Mouse (Mus musculus): ENCODE measurements at regions not wholly inside any gene's neighbourhood (a gene's known extent, or its start where the extent isn't known, plus 50 kb on each side); places are given as distances from the start of the nearest gene placed in this dataset.
A peak's percentile ranks its signal among the peaks of the same experiment; 100 is the strongest.

DNA sequence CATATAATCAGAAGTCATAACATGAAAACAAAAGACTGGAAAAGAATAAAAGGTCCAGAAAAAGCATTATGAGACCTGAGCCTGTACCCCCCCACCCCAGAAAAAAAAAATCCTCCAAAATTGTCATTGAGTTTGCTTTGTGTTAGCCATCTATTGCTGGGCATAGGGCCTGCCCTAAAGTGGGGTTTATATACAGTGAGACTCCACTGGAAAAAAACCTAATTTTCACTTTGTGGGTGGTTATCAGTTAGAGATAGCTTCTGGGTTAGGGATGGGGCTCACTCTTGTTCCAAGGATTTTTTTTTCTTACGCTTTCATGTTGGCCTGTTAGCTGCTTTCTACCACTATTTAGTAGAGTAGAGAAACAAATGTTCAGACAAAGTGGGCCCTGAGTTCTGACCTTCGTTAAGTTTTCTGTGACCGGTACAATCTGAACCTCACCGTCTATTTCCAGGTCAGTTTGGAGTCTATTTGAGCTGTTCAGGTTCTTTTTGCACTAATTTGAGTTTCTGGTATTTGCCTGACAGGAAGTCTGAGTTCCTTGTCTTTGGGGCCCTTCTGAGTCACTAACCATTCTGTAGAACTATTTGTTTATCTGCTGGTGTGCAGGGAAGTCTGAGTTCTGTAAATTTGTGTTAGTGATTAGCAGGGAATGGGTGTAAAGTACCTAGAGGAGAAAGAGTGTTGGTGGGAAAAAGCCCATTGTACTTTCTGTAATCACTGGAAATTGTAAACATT lies 208.1 kb downstream of the Parm1 start:
- ATAC-seq (ENCODE audit: insufficient number of reproducible peaks, low FRiP score) = no peak
- H3K36me3 ChIP-seq = no peaks in the 10 kb centered on the region
- WGBS = 45% methylated on average over 4 of the region's 4 CpGs
- no peaks in the 10 kb centered on the region for H3K9me3 ChIP-seq (replicated peaks)
- no peak overlapping the region for H3K9ac ChIP-seq
- H3K4me3 ChIP-seq = no peak overlapping the region
- peaks cover 25% of the 10 kb centered on the region for H3K4me1 ChIP-seq (replicated peaks)
- no peak overlapping the region for H3K27ac ChIP-seq (ENCODE audit: poor library complexity, severe bottlenecking)
- H3K27me3 ChIP-seq (replicated peaks) = no peaks in the 10 kb centered on the region
- no peak overlapping the region for H3K4me2 ChIP-seq

DNA sequence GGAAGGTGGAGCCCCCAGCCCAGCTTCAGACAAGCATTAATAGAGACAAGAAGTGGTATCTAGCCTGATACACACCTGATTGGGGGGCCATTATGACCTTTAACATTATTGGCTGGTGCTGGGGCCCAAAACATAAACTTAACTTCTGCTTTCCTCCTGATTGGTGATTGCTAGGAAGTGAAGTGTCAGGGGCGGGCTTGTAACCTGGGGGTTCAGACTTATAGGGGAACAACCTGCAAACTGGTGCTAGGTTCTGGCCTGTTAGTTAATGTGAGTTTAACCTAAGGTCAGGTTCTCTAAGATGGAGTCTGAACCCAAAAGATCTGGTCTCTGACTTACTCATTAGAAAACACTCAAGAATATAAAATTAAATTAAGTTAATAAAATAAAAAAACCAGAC lies 207.5 kb downstream of the Parm1 start:
- Histone ChIP-seq H3K36me3 (no peaks in the 10 kb centered on the region), H3K4me1 (replicated peaks) (peaks cover 25% of the 10 kb centered on the region), H3K27ac (ENCODE audit: poor library complexity, severe bottlenecking) (no peak overlapping the region), H3K27me3 (replicated peaks) (no peaks in the 10 kb centered on the region), H3K9me3 (replicated peaks) (no peaks in the 10 kb centered on the region), H3K9ac (no peak overlapping the region), H3K4me2 (no peak overlapping the region), H3K4me3 (no peak overlapping the region)
- 82% methylated on average over 1 of the region's 1 CpGs for WGBS
- no peak for ATAC-seq (ENCODE audit: insufficient number of reproducible peaks, low FRiP score)

DNA sequence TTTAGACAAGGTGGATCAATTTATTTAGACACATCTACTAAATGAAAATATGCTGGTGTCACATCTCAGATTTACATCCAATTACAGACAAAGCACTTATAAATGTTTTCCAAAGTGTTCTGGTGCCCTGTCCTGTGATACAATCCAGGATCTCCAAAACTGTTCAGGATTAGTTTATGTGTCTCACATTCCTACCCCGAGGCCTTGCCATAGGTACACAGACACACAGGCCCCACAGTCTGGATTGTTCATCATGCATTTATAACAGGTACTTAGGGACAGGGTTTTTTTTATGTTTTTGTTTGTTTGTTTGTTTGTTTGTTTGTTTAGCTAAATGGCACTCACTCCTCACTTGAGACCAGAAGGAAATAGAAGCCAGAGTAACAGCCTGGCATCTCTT lies 206.0 kb downstream of the Parm1 start:
- H3K27ac ChIP-seq (ENCODE audit: poor library complexity, severe bottlenecking) = no peak overlapping the region
- H3K9me3 ChIP-seq (replicated peaks) = no peaks in the 10 kb centered on the region
- H3K9ac ChIP-seq = no peak overlapping the region
- no peaks in the 10 kb centered on the region for H3K36me3 ChIP-seq
- 60% methylated on average over 1 of the region's 1 CpGs for WGBS
- no peak overlapping the region for H3K4me3 ChIP-seq
- no peaks in the 10 kb centered on the region for H3K27me3 ChIP-seq (replicated peaks)
- ATAC-seq (ENCODE audit: insufficient number of reproducible peaks, low FRiP score) = no peak
- H3K4me2 ChIP-seq = no peak overlapping the region
- H3K4me1 ChIP-seq (replicated peaks) = peaks cover 25% of the 10 kb centered on the region

GRCm38 (mm10) chr5:91722982-91723381 lies 205.6 kb downstream of the Parm1 start:
- no peak overlapping the region for H3K27ac ChIP-seq (ENCODE audit: poor library complexity, severe bottlenecking)
- H3K9me3 ChIP-seq (replicated peaks) = no peaks in the 10 kb centered on the region
- H3K4me3 ChIP-seq = no peak overlapping the region
- H3K4me1 ChIP-seq (replicated peaks) = peaks cover 25% of the 10 kb centered on the region
- no peaks in the 10 kb centered on the region for H3K36me3 ChIP-seq
- H3K27me3 ChIP-seq (replicated peaks) = no peaks in the 10 kb centered on the region
- H3K9ac ChIP-seq = no peak overlapping the region
- WGBS = 51% methylated on average over 5 of the region's 5 CpGs
- no peak for ATAC-seq (ENCODE audit: insufficient number of reproducible peaks, low FRiP score)
- H3K4me2 ChIP-seq = no peak overlapping the region

DNA sequence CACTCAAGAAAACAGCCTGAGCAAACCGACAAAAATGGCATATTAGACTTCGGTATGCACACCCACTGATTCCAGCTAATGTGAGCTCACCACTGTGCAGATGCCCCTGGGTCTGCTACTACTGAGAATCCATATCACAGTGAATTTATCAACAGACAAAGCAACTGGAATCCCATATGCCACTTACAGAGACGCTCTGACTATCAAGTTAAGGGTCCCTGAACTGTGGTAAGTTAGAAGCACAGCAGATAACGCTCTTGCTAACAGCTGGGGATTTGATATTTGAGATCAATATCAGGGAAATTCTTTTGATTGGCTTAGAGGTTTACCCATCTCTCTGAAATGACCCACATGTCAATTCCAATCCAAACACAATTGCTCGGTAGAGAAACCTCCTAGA lies 205.0 kb downstream of the Parm1 start:
- H3K4me1 ChIP-seq (replicated peaks) = peaks cover 23% of the 10 kb centered on the region
- no peaks in the 10 kb centered on the region for H3K9me3 ChIP-seq (replicated peaks)
- H3K27ac ChIP-seq (ENCODE audit: poor library complexity, severe bottlenecking) = no peak overlapping the region
- no peaks in the 10 kb centered on the region for H3K36me3 ChIP-seq
- H3K27me3 ChIP-seq (replicated peaks) = no peaks in the 10 kb centered on the region
- no peak overlapping the region for H3K4me3 ChIP-seq
- 64% methylated on average over 5 of the region's 5 CpGs for WGBS
- no peak overlapping the region for H3K4me2 ChIP-seq
- ATAC-seq (ENCODE audit: insufficient number of reproducible peaks, low FRiP score) = no peak
- no peak overlapping the region for H3K9ac ChIP-seq

DNA sequence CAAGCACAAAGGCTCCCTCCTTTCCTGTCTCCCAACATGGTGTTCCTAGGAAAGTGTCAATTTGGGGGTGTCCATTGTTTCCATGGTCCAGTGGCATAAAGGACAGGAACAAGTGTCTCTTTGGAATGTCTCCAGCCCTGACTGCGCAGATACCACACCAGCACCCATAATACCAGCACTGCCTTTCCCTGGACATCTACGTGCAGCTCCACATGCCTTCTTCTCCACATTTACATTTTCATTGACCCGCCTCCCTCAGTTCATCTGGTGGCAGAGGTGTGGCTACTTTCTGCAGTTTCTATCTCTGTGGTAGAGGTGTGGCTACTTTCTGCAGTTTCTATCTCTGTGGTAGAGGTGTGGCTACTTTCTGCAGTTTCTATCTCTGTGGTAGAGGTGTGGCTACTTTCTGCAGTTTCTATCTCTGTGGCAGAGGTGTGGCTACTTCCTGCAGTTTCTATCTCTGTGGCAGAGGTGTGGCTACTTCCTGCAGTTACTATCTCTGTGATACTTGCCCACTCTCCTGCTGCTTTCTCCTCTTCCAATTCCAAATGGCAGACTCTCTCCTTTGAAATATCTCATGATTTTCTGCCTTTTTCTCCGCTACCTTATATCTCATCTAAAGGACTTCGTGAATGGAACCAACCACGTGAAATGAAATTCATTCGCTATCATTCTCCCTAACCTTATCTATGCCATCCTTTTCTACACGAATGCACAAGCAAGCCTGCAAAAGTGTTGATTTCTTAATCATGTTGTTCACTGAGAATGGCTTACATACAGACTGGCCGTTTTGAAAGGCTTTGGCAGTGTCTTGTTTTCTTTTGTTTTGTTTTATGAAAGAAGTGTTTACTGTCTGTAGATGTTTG lies 204.0 kb downstream of the Parm1 start:
- Histone ChIP-seq H3K4me2 (no peak overlapping the region), H3K4me3 (no peak overlapping the region), H3K9me3 (replicated peaks) (no peaks in the 10 kb centered on the region), H3K27me3 (replicated peaks) (no peaks in the 10 kb centered on the region), H3K36me3 (no peaks in the 10 kb centered on the region), H3K4me1 (replicated peaks) (peaks cover 23% of the 10 kb centered on the region), H3K9ac (no peak overlapping the region), H3K27ac (ENCODE audit: poor library complexity, severe bottlenecking) (no peak overlapping the region)
- no peak for ATAC-seq (ENCODE audit: insufficient number of reproducible peaks, low FRiP score)
- WGBS = 70% methylated on average over 9 of the region's 9 CpGs

DNA sequence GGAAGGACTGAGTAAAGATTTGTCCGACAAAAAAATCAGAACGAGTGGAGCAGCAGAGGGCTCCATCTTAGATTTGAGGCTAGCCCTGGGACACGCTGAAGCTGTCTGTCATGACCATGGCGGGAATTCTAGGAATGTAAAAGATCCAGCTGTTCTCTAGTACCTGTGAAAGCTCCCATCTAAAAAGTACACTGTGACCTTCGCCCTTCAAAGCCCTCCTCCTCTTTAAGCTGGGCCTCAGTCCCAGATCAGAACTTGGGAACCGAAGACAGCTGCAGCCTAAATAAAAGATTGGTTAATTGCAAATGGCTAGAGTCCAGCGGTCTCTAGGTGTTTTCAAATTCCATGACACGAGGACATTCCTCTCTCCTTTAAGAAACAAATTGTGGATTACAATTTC lies 195.6 kb downstream of the Parm1 start:
- H3K27ac ChIP-seq (ENCODE audit: poor library complexity, severe bottlenecking) = no peak overlapping the region
- H3K4me2 ChIP-seq = no peak overlapping the region
- H3K9me3 ChIP-seq (replicated peaks) = no peaks in the 10 kb centered on the region
- no peak overlapping the region for H3K9ac ChIP-seq
- no peaks in the 10 kb centered on the region for H3K27me3 ChIP-seq (replicated peaks)
- no peak for ATAC-seq (ENCODE audit: insufficient number of reproducible peaks, low FRiP score)
- WGBS = 53% methylated on average over 8 of the region's 8 CpGs
- H3K36me3 ChIP-seq = no peaks in the 10 kb centered on the region
- no peak overlapping the region for H3K4me3 ChIP-seq
- peaks cover 11% of the 10 kb centered on the region for H3K4me1 ChIP-seq (replicated peaks)

DNA sequence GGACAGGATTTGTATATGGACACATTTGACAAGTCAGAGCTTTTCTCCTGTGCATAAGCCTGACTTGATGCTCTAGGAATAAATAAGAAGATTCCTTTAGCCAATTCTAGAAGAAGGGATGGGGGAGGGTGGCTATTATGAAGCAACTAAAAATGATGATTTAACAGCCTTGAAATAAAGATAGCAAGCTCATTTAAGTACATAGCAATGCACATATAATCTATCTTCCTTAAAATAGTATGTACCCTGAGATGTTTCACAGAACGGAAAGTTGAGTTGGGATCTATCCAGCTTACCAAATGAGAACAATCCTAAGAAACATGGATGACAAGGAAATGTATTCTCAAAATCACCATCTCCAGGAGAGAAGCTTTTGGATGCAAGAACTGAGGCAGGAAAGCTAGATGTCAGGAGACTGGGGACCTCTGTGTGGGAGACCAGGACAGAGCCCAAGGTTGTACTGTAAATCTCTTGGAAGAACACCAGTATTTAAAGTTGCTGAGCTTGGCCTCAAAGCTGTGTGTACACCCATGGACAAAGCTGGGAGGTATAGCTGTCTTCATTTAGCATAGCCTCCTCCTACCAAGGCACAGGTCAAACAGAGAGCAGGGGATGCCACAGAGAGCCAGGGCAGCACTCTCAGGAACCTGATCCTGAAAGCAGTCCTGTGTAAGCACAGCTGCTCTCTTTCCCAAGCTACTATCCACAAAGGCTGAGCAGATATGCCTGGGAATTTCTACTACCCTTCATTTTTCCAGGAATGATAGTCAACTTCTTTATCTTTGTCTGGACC lies 192.3 kb downstream of the Parm1 start:
- peaks cover 12% of the 10 kb centered on the region for H3K4me1 ChIP-seq (replicated peaks)
- H3K9me3 ChIP-seq (replicated peaks) = no peaks in the 10 kb centered on the region
- no peak for ATAC-seq (ENCODE audit: insufficient number of reproducible peaks, low FRiP score)
- no peak overlapping the region for H3K4me3 ChIP-seq
- 0 out of 2 replicates have a peak overlapping the region, but pooled peaks have one; percentile 12 for H3K27ac ChIP-seq (ENCODE audit: poor library complexity, severe bottlenecking)
- no peak overlapping the region for H3K4me2 ChIP-seq
- no peak overlapping the region for H3K9ac ChIP-seq
- H3K27me3 ChIP-seq (replicated peaks) = no peaks in the 10 kb centered on the region
- 78% methylated on average over 1 of the region's 1 CpGs for WGBS
- H3K36me3 ChIP-seq = no peaks in the 10 kb centered on the region

- 80% methylated on average over 6 of the region's 6 CpGs for WGBS
- Histone ChIP-seq H3K27me3 (replicated peaks) (no peaks in the 10 kb centered on the region), H3K4me3 (no peak overlapping the region), H3K27ac (ENCODE audit: poor library complexity, severe bottlenecking) (no peak overlapping the region), H3K9ac (no peak overlapping the region), H3K9me3 (replicated peaks) (no peaks in the 10 kb centered on the region; the same call in 1 of the 2 replicates), H3K4me2 (no peak overlapping the region), H3K4me1 (replicated peaks) (peaks cover 12% of the 10 kb centered on the region), H3K36me3 (no peaks in the 10 kb centered on the region)
- ATAC-seq (ENCODE audit: insufficient number of reproducible peaks, low FRiP score) = no peak
Observed at GRCm38 (mm10) chr5:91708149-91708548, 190.7 kb downstream of the Parm1 start.

DNA sequence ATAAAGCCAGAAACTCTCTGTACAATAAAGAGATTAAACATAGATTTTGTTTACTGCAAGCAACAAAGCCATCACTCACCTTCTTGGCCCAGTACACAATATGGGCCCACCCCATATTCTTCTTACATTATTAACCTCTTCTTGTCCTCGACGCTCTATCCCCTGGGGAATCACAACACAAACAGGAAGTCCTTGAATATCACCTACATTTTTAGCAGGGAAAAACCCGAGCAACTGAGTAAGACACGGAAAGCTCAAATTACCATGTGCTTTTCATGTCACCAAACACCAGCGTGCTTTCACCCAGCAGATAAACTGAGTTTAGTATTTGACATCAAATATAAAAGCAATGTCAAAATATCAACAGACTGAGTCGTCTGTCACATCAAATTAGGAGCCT lies 179.7 kb downstream of the Parm1 start:
- WGBS = 66% methylated on average over 6 of the region's 6 CpGs
- Histone ChIP-seq H3K9me3 (replicated peaks) (no peaks in the 10 kb centered on the region), H3K9ac (no peak overlapping the region), H3K4me1 (replicated peaks) (no peaks in the 10 kb centered on the region), H3K27me3 (replicated peaks) (no peaks in the 10 kb centered on the region), H3K27ac (ENCODE audit: poor library complexity, severe bottlenecking) (no peak overlapping the region), H3K4me2 (no peak overlapping the region), H3K4me3 (no peak overlapping the region), H3K36me3 (no peaks in the 10 kb centered on the region)
- ATAC-seq (ENCODE audit: insufficient number of reproducible peaks, low FRiP score) = no peak

- Histone ChIP-seq H3K27ac (ENCODE audit: poor library complexity, severe bottlenecking) (no peak overlapping the region), H3K4me2 (no peak overlapping the region), H3K36me3 (no peaks in the 10 kb centered on the region), H3K9me3 (replicated peaks) (no peaks in the 10 kb centered on the region), H3K4me3 (no peak overlapping the region), H3K4me1 (replicated peaks) (no peaks in the 10 kb centered on the region), H3K9ac (no peak overlapping the region), H3K27me3 (replicated peaks) (no peaks in the 10 kb centered on the region)
- no peak for ATAC-seq (ENCODE audit: insufficient number of reproducible peaks, low FRiP score)
- 78% methylated on average over 6 of the region's 6 CpGs for WGBS
Observed at GRCm38 (mm10) chr5:91696532-91696931, 179.1 kb downstream of the Parm1 start.
